Mouse (Mus musculus) thymus, adult 2 months (tissue): ENCODE measurements around the gene Cep295nl.

Experiments
- CTCF ChIP-seq: fragments of 200-500 bp; IDR thresholded peaks from 2 replicates; pipeline ENCODE4 v1.5.1; 2012; ENCODE audit warnings: mild to moderate bottlenecking, control low read depth, low read length, moderate library complexity, borderline replicate concordance; ENCODE audit not compliant: control insufficient read depth, poor library complexity, insufficient read depth; ENCODE audit errors: extremely low read depth
- POLR2A ChIP-seq: fragments of 200-500 bp; IDR thresholded peaks from 2 replicates; pipeline ENCODE4 v1.6.1; 2012; ENCODE audit warnings: mild to moderate bottlenecking, low read length, control low read depth, moderate library complexity; ENCODE audit not compliant: control insufficient read depth, poor library complexity, insufficient read depth; ENCODE audit errors: extremely low read depth

DNA sequence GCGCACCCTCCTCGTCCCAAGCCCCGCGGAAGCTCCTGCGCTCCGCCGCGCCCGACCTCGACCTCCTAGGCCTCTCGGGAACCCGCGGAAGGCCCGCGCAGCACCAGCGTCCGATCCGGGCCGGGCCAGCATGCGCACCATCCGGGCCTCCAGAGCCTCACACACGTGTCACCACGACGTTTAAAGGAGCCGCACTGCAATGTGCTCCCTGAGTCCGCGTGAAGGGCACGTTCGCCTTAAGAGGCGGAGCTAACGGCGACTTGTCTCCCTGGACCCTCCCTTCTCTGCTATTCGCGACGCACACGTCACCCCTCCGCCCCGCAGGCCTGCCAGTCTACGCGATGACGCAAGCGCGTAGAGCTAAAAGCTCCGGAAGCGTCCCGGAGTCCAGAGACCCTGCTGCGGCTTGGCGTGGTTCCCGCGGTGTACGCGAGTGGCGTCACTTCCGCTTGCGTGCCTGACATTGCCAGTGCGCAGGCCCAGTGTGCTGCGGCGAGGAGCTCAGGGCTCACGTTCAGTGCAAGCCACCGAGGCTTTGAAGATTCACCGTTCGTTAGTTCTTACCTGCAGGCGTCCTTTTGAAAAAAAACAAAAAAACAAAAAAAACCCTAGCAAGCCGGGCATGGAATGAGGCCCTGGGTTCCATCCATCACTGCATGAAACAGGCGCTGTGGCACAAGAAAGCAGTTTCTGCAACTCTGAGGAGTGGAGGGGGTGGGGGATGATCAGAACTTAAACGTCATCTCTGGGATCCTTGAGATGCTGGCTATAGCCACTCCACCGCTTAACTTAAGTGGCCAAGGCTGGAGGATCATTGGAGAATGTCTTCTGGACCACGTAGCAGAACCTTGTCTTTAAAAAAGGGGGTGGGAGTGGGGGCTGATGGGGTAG lies 52.1 kb downstream of the Cep295nl start, which contains the start of gene Usp36:
- peak; percentile 78 for TF ChIP-seq POLR2A
- peak; percentile 70; the same call in 1 of the 2 replicates for TF ChIP-seq CTCF
